Mouse (Mus musculus): ENCODE measurements around the gene Taok3.

- TF ChIP-seq CTCF (IDR thresholded peaks at IDR 0.05; ENCODE audit: insufficient read depth, low read depth, low read length) (no peak), POLR2A (IDR thresholded peaks at IDR 0.05; ENCODE audit: insufficient read depth, low read depth, low read length) (no peak)
Measured at GRCm38 (mm10) chr5:117116660-117117059, 3.3 kb upstream of the Taok3 start.

All from olfactory bulb, adult 2 months (tissue).